Mouse (Mus musculus) neural tube, embryonic 11.5 days (tissue): ENCODE results near the gene Spdef. TPM values are rescaled to one million over a fixed set of nuclear protein-coding genes. Genes with fewer than 3 reads are reported as not detected.

Source experiments
- ATAC-seq: fragments of 200-750 bp; cut with Nextera tagmentation; 2 replicates; pipeline ENCODE4 v1.8.0; 2017; ENCODE audit warnings: moderate number of reproducible peaks, mild to moderate bottlenecking, moderate TSS enrichment, moderate library complexity; ENCODE audit not compliant: insufficient read depth, low FRiP score, low TSS enrichment
- DNase-seq: peaks from one replicate; pipeline ENCODE4 v3.0.0-alpha.2; 2015; ENCODE audit warnings: low spot score
- H3K27ac ChIP-seq: fragments of 300-500 bp; sonication (generic); 2 replicates; pipeline ENCODE4 v1.5.1; 2014; ENCODE audit warnings: low read depth, mild to moderate bottlenecking, low read length
- H3K27me3 ChIP-seq: fragments of 300-500 bp; sonication (generic); 2 replicates; pipeline ENCODE4 v1.6.1; 2014; ENCODE audit warnings: mild to moderate bottlenecking, low read length, mixed read lengths; ENCODE audit not compliant: control insufficient read depth, insufficient read depth
- H3K36me3 ChIP-seq: fragments of 300-500 bp; sonication (generic); 2 replicates; pipeline ENCODE4 v1.6.1; 2014; ENCODE audit warnings: mild to moderate bottlenecking, low read length, moderate library complexity, mixed read lengths; ENCODE audit not compliant: control insufficient read depth, insufficient read depth
- H3K4me1 ChIP-seq: fragments of 300-500 bp; sonication (generic); 2 replicates; pipeline ENCODE4 v1.6.1; 2014; ENCODE audit warnings: low read length, mixed read lengths; ENCODE audit not compliant: control insufficient read depth, insufficient read depth
- H3K4me2 ChIP-seq: fragments of 300-500 bp; sonication (generic); 2 replicates; pipeline ENCODE4 v1.6.1; 2014; ENCODE audit warnings: low read depth, mild to moderate bottlenecking, moderate library complexity
- H3K4me3 ChIP-seq: fragments of 300-500 bp; sonication (generic); 2 replicates; pipeline ENCODE4 v1.5.1; 2014; ENCODE audit warnings: low read depth, low read length
- H3K9ac ChIP-seq: fragments of 300-500 bp; sonication (generic); 2 replicates; pipeline ENCODE4 v1.6.1; 2014; ENCODE audit warnings: mild to moderate bottlenecking, low read length
- H3K9me3 ChIP-seq: fragments of 300-500 bp; sonication (generic); 2 replicates; pipeline ENCODE4 v1.6.1; 2016; ENCODE audit warnings: low read length; ENCODE audit not compliant: control insufficient read depth
- WGBS: fragments of 180-500 bp; shearing (Covaris S2); extraction: QIAGEN DNeasy Blood & Tissue Kit; methylation state at CpG from one replicate; pipeline ENCODE4 v1.1.7; 2014; 5-methylcytosine and 5-hydroxymethylcytosine counted together
- polyA plus RNA-seq: library from polyadenylated mRNA; unstranded; fragments of >200 nt; fragmentation: Nextera tagmentation; extraction: Ambion mirVana; gene quantifications from 2 replicates; pipeline ENCODE4 v1.2.1, GENCODE M21; 2014

The Spdef gene
- polyA plus RNA-seq, 1 experiment from 2014 or later = not detected

- Histone ChIP-seq H3K4me2 (no peak overlapping the region), H3K4me3 (no peak overlapping the region), H3K4me1 (no peaks in the 10 kb centered on the region), H3K9me3 (no peaks in the 10 kb centered on the region), H3K9ac (0 out of 2 replicates have a peak overlapping the region, but pooled peaks have one; percentile 22), H3K27me3 (no peaks in the 10 kb centered on the region), H3K27ac (peak overlapping the region; percentile 44; the same call in 1 of the 2 replicates), H3K36me3 (no peaks in the 10 kb centered on the region)
- 48% methylated on average over 11 of the region's 11 CpGs for WGBS
- no peak for DNase-seq
- ATAC-seq = peak; percentile 41
Measured at GRCm38 (mm10) chr17:27678924-27679813, 49.6 kb downstream of the Spdef start.

- ATAC-seq (no peak), DNase-seq (no peak)
- Histone ChIP-seq H3K9me3 (no peaks in the 10 kb centered on the region), H3K27ac (no peak overlapping the region), H3K36me3 (no peaks in the 10 kb centered on the region), H3K9ac (no peak overlapping the region), H3K4me1 (no peaks in the 10 kb centered on the region), H3K4me3 (no peak overlapping the region), H3K27me3 (no peaks in the 10 kb centered on the region), H3K4me2 (no peak overlapping the region)
- WGBS = 85% methylated on average over 5 of the region's 5 CpGs
Measured at GRCm38 (mm10) chr17:27677756-27678155, 51.0 kb downstream of the Spdef start.

DNA sequence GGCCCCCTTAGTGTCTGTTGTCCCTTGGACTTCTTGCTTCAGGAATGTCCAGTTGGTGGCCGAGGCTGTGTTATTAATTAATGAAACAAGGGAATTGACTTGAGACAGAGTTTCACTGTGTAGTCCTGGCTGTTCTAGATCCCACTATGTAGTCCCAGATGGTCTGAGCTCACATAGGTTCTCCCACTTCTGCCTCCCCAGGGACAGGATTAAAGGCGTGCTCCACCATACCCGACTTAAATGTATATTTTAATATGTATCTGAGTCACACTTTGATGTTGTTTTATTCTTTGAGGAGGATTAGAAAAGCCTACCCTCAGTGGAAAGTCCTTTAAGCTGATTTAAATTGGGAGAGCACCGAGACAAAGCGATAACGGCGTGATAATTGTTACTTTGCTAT lies 52.5 kb downstream of the Spdef start:
- Histone ChIP-seq H3K27me3 (no peaks in the 10 kb centered on the region), H3K36me3 (no peaks in the 10 kb centered on the region), H3K9me3 (no peaks in the 10 kb centered on the region), H3K4me3 (no peak overlapping the region), H3K9ac (no peak overlapping the region), H3K4me1 (no peaks in the 10 kb centered on the region), H3K4me2 (no peak overlapping the region), H3K27ac (no peak overlapping the region)
- DNase-seq (no peak), ATAC-seq (no peak)
- WGBS = 82% methylated on average over 7 of the region's 7 CpGs

- Histone ChIP-seq H3K9ac (no peak overlapping the region), H3K4me3 (no peak overlapping the region), H3K36me3 (no peaks in the 10 kb centered on the region), H3K4me2 (no peak overlapping the region), H3K4me1 (no peaks in the 10 kb centered on the region), H3K9me3 (no peaks in the 10 kb centered on the region), H3K27me3 (no peaks in the 10 kb centered on the region), H3K27ac (no peak overlapping the region)
- no peak for DNase-seq
- no peak for ATAC-seq
- 66% methylated on average over 9 of the region's 9 CpGs for WGBS
Measured at GRCm38 (mm10) chr17:27675453-27675852, 53.3 kb downstream of the Spdef start.

- Histone ChIP-seq H3K9me3 (no peaks in the 10 kb centered on the region), H3K4me1 (no peaks in the 10 kb centered on the region), H3K27me3 (no peaks in the 10 kb centered on the region), H3K9ac (no peak overlapping the region), H3K27ac (no peak overlapping the region), H3K4me2 (no peak overlapping the region), H3K36me3 (no peaks in the 10 kb centered on the region), H3K4me3 (no peak overlapping the region)
- no peak for DNase-seq
- ATAC-seq = no peak
- 65% methylated on average over 7 of the region's 7 CpGs for WGBS
Measured at GRCm38 (mm10) chr17:27673945-27674344, 54.8 kb downstream of the Spdef start.

- Histone ChIP-seq H3K9ac (no peak overlapping the region), H3K36me3 (no peaks in the 10 kb centered on the region), H3K4me3 (no peak overlapping the region), H3K9me3 (no peaks in the 10 kb centered on the region), H3K4me2 (no peak overlapping the region), H3K27me3 (no peaks in the 10 kb centered on the region), H3K4me1 (no peaks in the 10 kb centered on the region), H3K27ac (no peak overlapping the region)
- WGBS = 87% methylated on average over 6 of the region's 6 CpGs
- ATAC-seq (no peak), DNase-seq (no peak)
Measured at GRCm38 (mm10) chr17:27671720-27672119, 57.0 kb downstream of the Spdef start.

Other genes starting within 250 kb of the Spdef start
- 1.8 and 2.5 TPM in 2 replicates for gene Grm4, start 207.6 kb downstream of the Spdef start, polyA plus RNA-seq
- 425 and 456 TPM in 2 replicates for gene Hmga1, start 172.5 kb downstream of the Spdef start, polyA plus RNA-seq
- 19.3 and 24.4 TPM in 2 replicates for gene AI413582, start 163.2 kb downstream of the Spdef start, polyA plus RNA-seq
- gene Nudt3, start 105.5 kb downstream of the Spdef start, polyA plus RNA-seq = 41.8 and 49.3 TPM in 2 replicates
- not detected in 2 replicates for gene RPS10-NUDT3, start 93.7 kb downstream of the Spdef start, polyA plus RNA-seq
- gene Rps10, start 92.3 kb downstream of the Spdef start, polyA plus RNA-seq = 695 and 722 TPM in 2 replicates
- 4.3 and 5.4 TPM in 2 replicates for gene Pacsin1, start 73.4 kb downstream of the Spdef start, polyA plus RNA-seq
- gene D17Wsu92e, start 91.7 kb upstream of the Spdef start, polyA plus RNA-seq = 12.6 and 14.1 TPM in 2 replicates
- gene Snrpc, start 109.2 kb upstream of the Spdef start, polyA plus RNA-seq = 350 and 368 TPM in 2 replicates
- 7.6 and 7.8 TPM in 2 replicates for gene Uhrf1bp1, start 127.5 kb upstream of the Spdef start, polyA plus RNA-seq
- 43.1 and 46.9 TPM in 2 replicates for gene Anks1, start 180.4 kb upstream of the Spdef start, polyA plus RNA-seq
- 76.1 and 83.6 TPM in 2 replicates for gene Taf11, start 180.9 kb upstream of the Spdef start, polyA plus RNA-seq